Mouse (Mus musculus) embryonic fibroblast, embryonic 13.5 days (primary cell): ENCODE results near the gene Hagh.

Experiments used
- CTCF ChIP-seq: IDR thresholded peaks from 2 replicates; pipeline ENCODE4 v1.5.1; 2011; ENCODE audit warnings: mild to moderate bottlenecking, control low read depth, low read length, moderate library complexity, borderline replicate concordance; ENCODE audit not compliant: insufficient read depth
- POLR2A ChIP-seq: IDR thresholded peaks from 2 replicates; pipeline ENCODE4 v1.6.1; 2011; ENCODE audit warnings: low read depth, mild to moderate bottlenecking, control low read depth, low read length, moderate library complexity

DNA sequence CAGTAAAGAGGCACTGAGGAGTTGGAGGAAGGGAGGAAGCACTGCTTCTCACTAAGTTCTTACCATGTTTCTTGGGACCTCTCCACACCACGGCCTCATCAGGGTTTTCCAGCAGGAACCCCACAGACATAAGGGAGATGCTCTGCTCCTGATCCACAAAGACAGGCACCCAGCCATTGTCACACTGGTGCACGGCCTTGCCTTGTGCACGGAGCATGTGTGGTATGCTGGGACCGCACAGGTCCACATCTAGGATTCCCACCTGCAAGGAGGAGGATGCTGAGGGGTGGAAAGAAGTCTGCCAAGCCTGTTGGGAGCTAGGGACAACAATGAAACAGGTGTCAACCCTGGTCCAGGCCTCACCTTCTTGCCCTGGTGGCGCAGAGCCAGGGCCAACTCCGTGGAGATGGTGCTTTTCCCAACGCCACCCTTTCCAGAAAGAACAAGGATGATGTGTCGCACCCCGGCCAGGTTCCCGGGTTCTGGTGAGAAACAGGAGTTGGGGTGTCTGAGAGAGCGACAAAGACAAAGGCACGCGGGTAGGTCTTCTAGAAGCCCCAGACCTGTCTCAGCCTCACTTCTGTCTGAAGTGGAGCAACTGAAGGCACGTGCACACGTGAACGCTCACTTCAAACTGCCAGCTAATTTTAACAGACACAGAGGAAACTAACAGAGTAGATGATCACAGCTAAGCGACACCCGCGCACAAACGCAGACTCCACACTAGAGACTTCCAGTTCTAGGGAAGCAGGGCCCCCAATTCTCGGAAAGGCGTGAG, 45.6 kb downstream of the Hagh start:
- no peak for TF ChIP-seq CTCF
- TF ChIP-seq POLR2A: no peak
